Mouse (Mus musculus) cerebellum, adult 11 months (tissue): ENCODE measurements around the gene Actn4.
"Not testable (repeated sequence)": the region's sequence is repeated elsewhere in the genome, so short reads cannot be mapped to it uniquely, and the experiment has no call there.

Experiments used
- DNase-seq: peaks from one replicate; pipeline ENCODE4 v3.0.0; 2022

Gene Actn4

GRCm38 (mm10) chr7:28921722-28922465, 40.2 kb downstream of the Actn4 start:
- no peak for DNase-seq

GRCm38 (mm10) chr7:28921178-28921577, 41.0 kb downstream of the Actn4 start:
- no peak for DNase-seq

GRCm38 (mm10) chr7:28919815-28920214, 42.3 kb downstream of the Actn4 start:
- no peak for DNase-seq

GRCm38 (mm10) chr7:28918540-28918939, 43.6 kb downstream of the Actn4 start:
- DNase-seq: no peak

GRCm38 (mm10) chr7:28917503-28918426, 44.4 kb downstream of the Actn4 start:
- no peak for DNase-seq

GRCm38 (mm10) chr7:28916491-28916890, 45.6 kb downstream of the Actn4 start:
- DNase-seq: no peak

GRCm38 (mm10) chr7:28913171-28913570, 49.0 kb downstream of the Actn4 start:
- DNase-seq: no peak

GRCm38 (mm10) chr7:28911632-28912031, 50.5 kb downstream of the Actn4 start:
- no peak for DNase-seq

- no peak for DNase-seq
Observed at GRCm38 (mm10) chr7:28907195-28907594, 54.9 kb downstream of the Actn4 start.

GRCm38 (mm10) chr7:28903778-28904177, 58.4 kb downstream of the Actn4 start:
- no peak for DNase-seq

GRCm38 (mm10) chr7:28902809-28903208, 59.3 kb downstream of the Actn4 start:
- DNase-seq: no peak

GRCm38 (mm10) chr7:28902180-28902579, 60.0 kb downstream of the Actn4 start:
- no peak for DNase-seq

GRCm38 (mm10) chr7:28901311-28902125, 60.6 kb downstream of the Actn4 start:
- DNase-seq: no peak

GRCm38 (mm10) chr7:28899972-28900371, 62.2 kb downstream of the Actn4 start:
- DNase-seq: no peak

GRCm38 (mm10) chr7:28897661-28898060, 64.5 kb downstream of the Actn4 start:
- DNase-seq: no peak

- no peak for DNase-seq
Observed at GRCm38 (mm10) chr7:28894942-28895341, 67.2 kb downstream of the Actn4 start.

- DNase-seq: no peak
Observed at GRCm38 (mm10) chr7:28893643-28894265, 68.4 kb downstream of the Actn4 start.

- DNase-seq: no peak
Observed at GRCm38 (mm10) chr7:28892601-28893000, 69.5 kb downstream of the Actn4 start.

- DNase-seq: no peak
Observed at GRCm38 (mm10) chr7:28888701-28889161, 73.4 kb downstream of the Actn4 start.

GRCm38 (mm10) chr7:28886486-28886885, 75.7 kb downstream of the Actn4 start:
- no peak for DNase-seq

- not testable (repeated sequence) for DNase-seq
Observed at GRCm38 (mm10) chr7:28883704-28884103, 78.4 kb downstream of the Actn4 start.

GRCm38 (mm10) chr7:28883039-28883438, 79.1 kb downstream of the Actn4 start:
- DNase-seq: no peak
